Mouse (Mus musculus): ENCODE data around the gene Bhlhe23.

- TF ChIP-seq CTCF (IDR thresholded peaks at IDR 0.05) (peak; percentile 22), POLR2A (IDR thresholded peaks at IDR 0.05; ENCODE audit: insufficient read depth, low read depth, low read length) (no peak)
Observed at GRCm38 (mm10) chr2:180740349-180740748, 36.4 kb downstream of the Bhlhe23 start.
